Mouse (Mus musculus): Measurements from ENCODE around the gene Odf3l1.

DNA sequence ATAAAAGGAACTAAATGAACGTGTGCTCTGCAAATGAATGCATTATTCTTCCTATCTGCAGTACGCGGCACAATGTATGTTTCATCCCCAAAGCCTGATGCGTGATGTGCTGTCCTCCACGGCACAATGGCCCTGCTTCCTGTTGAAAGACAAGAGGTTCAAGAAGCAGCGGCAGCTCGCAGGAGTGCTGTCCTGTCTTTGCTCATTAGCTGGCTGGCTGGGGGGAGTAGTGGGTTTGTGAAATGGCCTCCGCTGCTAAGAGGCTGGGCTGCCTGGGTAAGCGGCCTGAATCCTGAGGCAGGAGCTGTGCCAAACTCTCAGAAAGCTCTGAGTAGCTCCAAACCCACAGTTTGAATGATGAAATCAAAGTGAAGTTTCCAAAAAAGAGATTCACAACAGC lies 36.3 kb downstream of the Odf3l1 start:
- TF ChIP-seq POLR2A (IDR thresholded peaks at IDR 0.05; ENCODE audit: borderline replicate concordance, extremely low read depth, low read depth, low read length) (no peak), CTCF (IDR thresholded peaks at IDR 0.05; ENCODE audit: insufficient read depth, low read length) (no peak)
